Mouse (Mus musculus) kidney, adult 2 months (tissue): ENCODE measurements around the gene Srr. TPM values are rescaled to one million over a fixed set of nuclear protein-coding genes. Genes with fewer than 3 reads are reported as not detected.
A peak's percentile ranks its signal among the peaks of the same experiment; 100 is the strongest.

Experiments used
- DNase-seq: peaks from one replicate; pipeline ENCODE4 v3.0.0; 2021
- H3K27ac ChIP-seq: fragments of 200-500 bp; 2 replicates; pipeline ENCODE4 v1.5.1; 2012; ENCODE audit warnings: low read depth, low read length, control low read depth, inconsistent platforms; ENCODE audit not compliant: insufficient read depth
- H3K27me3 ChIP-seq: fragments of 200-500 bp; replicated peaks from 2 replicates; pipeline ENCODE4 v1.6.1; 2012; ENCODE audit warnings: mild to moderate bottlenecking, moderate library complexity, low read length, inconsistent platforms; ENCODE audit not compliant: control insufficient read depth, insufficient read depth
- H3K36me3 ChIP-seq: fragments of 200-500 bp; 2 replicates; pipeline ENCODE4 v1.6.1; 2012; ENCODE audit warnings: mild to moderate bottlenecking, moderate library complexity, low read length, inconsistent platforms; ENCODE audit not compliant: control insufficient read depth, insufficient read depth
- H3K4me1 ChIP-seq: fragments of 200-500 bp; 2 replicates; pipeline ENCODE4 v1.6.1; 2011; ENCODE audit warnings: low read length; ENCODE audit not compliant: control insufficient read depth, insufficient read depth
- H3K4me3 ChIP-seq: fragments of 200-500 bp; 2 replicates; pipeline ENCODE4 v1.5.1; 2011; ENCODE audit warnings: mild to moderate bottlenecking, low read depth, low read length, control low read depth; ENCODE audit not compliant: insufficient read depth
- CTCF ChIP-seq: fragments of 200-500 bp; conservative IDR thresholded peaks from 2 replicates; pipeline ENCODE4 v1.5.1; 2011; ENCODE audit warnings: low read depth, mild to moderate bottlenecking, control low read depth, low read length, moderate library complexity, mixed read lengths; ENCODE audit not compliant: insufficient read depth, insufficient read length
- POLR2A ChIP-seq: fragments of 200-500 bp; IDR thresholded peaks from one replicate; pipeline ENCODE4 v1.6.1; 2011; ENCODE audit warnings: low read depth, low read length, control low read depth
- WGBS: fragments of 180-500 bp; shearing (Covaris S2); methylation state at CpG from one replicate; pipeline ENCODE4 v1.1.7; 2018; 5-methylcytosine and 5-hydroxymethylcytosine counted together
- polyA plus RNA-seq: library from polyadenylated mRNA; depleted of rRNA; stranded (reverse); fragments of >200 nt; gene quantifications from 2 replicates; pipeline ENCODE4 v1.2.3, GENCODE M21; 2012

Srr gene
- polyA plus RNA-seq, 1 experiment, result 52.0 TPM

DNA sequence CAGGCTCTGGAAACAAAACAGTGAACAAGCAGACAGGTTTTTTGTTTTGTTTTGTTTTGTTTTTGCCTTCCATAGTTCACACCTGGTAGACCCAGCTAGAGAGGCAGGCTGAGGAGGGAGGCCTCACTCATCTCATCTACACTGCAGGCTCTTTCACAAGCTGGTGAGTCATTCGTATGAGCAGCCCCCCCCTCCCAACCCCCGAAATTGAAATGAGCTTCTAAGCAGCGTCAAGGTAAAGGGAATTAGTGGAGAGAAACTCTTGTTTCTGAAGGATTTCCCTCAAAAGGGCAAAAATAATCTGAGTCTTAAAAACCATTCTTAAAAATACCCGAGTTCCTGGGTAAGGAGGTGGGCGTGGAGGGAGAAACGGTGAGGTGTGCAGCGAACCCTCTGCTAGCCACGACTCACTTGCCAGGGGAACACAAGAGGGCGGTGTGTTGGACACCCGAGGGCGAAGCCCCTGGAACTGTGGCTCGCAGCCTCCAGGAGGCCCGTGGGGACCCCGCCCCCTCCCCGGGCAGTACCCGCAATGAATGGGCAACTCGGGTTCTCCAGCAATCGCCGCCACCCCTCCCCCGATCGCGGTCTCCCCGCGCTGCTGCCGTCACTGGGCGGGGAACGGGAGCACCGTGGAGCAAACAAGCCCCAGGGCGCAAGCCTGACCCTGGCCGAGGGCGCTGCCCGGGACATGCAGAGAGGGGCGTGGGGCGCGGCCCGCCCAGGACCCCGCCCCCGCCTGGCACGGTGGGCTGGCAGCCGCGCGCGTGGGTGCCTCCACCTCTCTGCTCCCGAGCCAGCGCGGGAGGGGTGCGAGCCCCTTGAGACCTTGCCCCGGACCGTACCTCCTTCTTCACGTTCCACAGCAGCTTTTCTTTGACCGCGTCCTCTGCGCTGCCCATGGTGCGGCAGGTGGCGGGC, 29.5 kb downstream of the Srr start:
- Histone ChIP-seq H3K36me3 (no peaks in the 10 kb centered on the region), H3K27me3 (no peaks in the 10 kb centered on the region), H3K27ac (peak overlapping the region; percentile 7; the same call in 1 of the 2 replicates), H3K4me3 (peak overlapping the region; percentile 86), H3K4me1 (peaks cover 7% of the 10 kb centered on the region; the same call in 1 of the 2 replicates)
- peak; percentile 78 for DNase-seq
- 1% methylated on average over 55 of the region's 55 CpGs for WGBS
- TF ChIP-seq CTCF (0 out of 2 replicates have a peak, but pooled peaks have one; percentile 19), POLR2A (no peak)

DNA sequence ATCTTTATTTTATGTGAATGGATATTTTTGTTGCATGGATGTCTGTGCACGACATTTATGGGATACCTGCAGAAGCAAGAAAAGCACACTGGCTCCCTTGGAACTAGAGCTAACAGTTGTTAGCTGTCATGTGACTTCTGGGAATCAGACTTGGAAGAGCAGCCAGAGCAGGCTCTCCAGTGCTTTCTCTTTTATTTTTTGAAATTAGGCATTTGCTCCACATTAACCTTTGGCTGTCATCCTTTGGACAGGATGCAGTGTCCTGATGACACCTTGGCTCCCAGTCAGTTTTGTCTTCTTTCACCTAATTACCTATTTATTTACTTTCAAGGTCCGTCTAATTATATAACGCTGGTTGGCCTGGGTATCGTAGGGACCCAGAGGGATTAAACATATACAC, 31.1 kb downstream of the Srr start:
- Histone ChIP-seq H3K27ac (peak overlapping the region; percentile 10; the same call in 1 of the 2 replicates), H3K4me3 (no peak overlapping the region), H3K36me3 (no peaks in the 10 kb centered on the region), H3K4me1 (peaks cover 7% of the 10 kb centered on the region; the same call in 1 of the 2 replicates), H3K27me3 (no peaks in the 10 kb centered on the region)
- DNase-seq, result peak; percentile 82
- WGBS, result 60% methylated on average over 4 of the region's 4 CpGs
- TF ChIP-seq POLR2A (no peak), CTCF (no peak)

DNA sequence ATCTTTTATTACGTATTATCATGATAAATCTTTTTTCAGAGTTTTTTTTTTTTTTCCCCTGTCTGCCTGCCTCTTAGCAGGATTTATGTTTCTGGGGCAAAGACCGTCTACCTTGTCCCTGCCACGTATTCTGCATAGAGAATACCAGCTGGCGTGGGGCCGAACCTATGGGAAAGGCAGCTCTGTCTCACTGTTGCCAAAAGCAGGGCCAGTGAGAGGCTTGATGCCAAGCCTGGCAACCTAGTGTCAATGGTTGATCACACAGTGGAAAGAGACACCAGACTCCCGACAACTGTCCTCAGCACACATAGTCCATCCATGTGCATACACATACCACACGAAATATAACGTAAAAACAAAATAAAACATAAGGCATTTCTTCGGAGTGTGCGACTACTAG, 42.6 kb downstream of the Srr start:
- TF ChIP-seq CTCF (no peak), POLR2A (no peak)
- no peak overlapping the region for H3K4me3 ChIP-seq
- H3K4me1 ChIP-seq, result no peaks in the 10 kb centered on the region
- DNase-seq, result no peak
- WGBS, result 93% methylated on average over 10 of the region's 10 CpGs
- H3K36me3 ChIP-seq, result no peaks in the 10 kb centered on the region
- H3K27me3 ChIP-seq, result no peaks in the 10 kb centered on the region
- H3K27ac ChIP-seq, result no peak overlapping the region

DNA sequence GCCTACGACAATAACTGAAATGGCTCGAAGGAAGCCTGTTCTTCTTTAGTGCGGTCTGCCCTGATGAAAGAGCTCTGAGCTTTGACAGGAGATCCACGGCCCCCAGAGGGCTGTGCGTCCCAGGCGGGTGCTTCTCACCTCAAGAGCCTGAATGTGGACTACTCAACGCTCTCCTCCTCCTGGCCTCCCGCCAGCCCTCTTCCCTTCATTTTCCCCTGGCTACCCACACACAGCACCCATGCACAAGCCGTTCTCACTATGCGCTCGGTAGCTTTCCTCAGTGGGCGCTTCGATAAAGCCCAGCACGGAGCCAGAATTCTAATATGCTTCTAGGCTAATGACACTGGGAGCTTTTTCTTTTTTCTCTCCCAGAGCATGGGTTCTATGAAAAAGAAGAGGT, 43.8 kb downstream of the Srr start:
- DNase-seq, result no peak
- H3K36me3 ChIP-seq, result no peaks in the 10 kb centered on the region
- TF ChIP-seq POLR2A (no peak), CTCF (no peak)
- no peaks in the 10 kb centered on the region for H3K27me3 ChIP-seq
- H3K4me3 ChIP-seq, result no peak overlapping the region
- WGBS, result 84% methylated on average over 14 of the region's 14 CpGs
- H3K4me1 ChIP-seq, result no peaks in the 10 kb centered on the region
- no peak overlapping the region for H3K27ac ChIP-seq

DNA sequence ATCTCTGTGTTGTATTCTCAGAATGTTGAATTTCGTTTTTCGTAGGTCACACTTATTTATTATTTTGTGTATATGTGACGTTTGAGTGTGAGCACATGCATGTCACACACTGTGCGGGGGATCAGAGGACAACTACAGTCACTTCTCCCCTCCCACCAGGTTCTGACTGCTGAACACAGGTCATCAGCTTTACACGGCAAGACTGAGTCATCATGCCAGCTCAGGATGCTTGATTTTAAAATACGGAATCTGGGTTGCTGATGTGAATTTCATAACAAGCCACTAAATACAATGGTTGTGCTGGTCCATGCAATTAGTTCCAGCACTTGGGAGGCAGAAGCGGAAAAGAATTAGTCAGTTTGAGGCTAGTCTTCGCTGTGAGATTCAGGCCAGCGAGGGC, 44.7 kb downstream of the Srr start:
- WGBS, result 86% methylated on average over 9 of the region's 9 CpGs
- no peak overlapping the region for H3K27ac ChIP-seq
- H3K4me3 ChIP-seq, result no peak overlapping the region
- no peaks in the 10 kb centered on the region; the same call in 1 of the 2 replicates for H3K4me1 ChIP-seq
- H3K27me3 ChIP-seq, result no peaks in the 10 kb centered on the region
- no peak for DNase-seq
- no peaks in the 10 kb centered on the region for H3K36me3 ChIP-seq
- TF ChIP-seq CTCF (no peak), POLR2A (no peak)

DNA sequence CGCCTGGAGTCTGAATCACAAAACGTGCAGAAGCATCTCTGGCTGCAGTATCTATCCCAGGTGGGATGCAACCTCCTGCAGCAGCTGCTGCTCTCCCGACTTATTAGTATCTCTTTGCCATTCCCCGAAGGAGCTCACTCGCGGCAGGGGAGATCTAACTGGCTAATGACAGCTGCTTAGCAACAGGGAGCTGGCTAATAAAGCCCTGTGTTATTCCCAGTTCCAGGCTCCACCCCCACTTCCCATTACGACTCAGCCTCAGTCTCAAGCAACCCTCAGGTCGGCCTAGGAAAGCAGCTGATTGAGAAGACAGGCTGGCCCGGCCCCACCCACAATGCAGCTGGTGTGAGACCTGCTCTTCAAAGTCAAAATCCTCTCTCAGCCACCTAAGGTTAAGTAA, 48.9 kb downstream of the Srr start:
- H3K27ac ChIP-seq, result no peak overlapping the region
- no peak for TF ChIP-seq POLR2A
- no peak for TF ChIP-seq CTCF
- no peak overlapping the region for H3K4me3 ChIP-seq
- no peaks in the 10 kb centered on the region for H3K27me3 ChIP-seq
- 15% methylated on average over 9 of the region's 9 CpGs for WGBS
- no peaks in the 10 kb centered on the region for H3K36me3 ChIP-seq
- DNase-seq, result peak; percentile 51
- H3K4me1 ChIP-seq, result no peaks in the 10 kb centered on the region; the same call in 1 of the 2 replicates

DNA sequence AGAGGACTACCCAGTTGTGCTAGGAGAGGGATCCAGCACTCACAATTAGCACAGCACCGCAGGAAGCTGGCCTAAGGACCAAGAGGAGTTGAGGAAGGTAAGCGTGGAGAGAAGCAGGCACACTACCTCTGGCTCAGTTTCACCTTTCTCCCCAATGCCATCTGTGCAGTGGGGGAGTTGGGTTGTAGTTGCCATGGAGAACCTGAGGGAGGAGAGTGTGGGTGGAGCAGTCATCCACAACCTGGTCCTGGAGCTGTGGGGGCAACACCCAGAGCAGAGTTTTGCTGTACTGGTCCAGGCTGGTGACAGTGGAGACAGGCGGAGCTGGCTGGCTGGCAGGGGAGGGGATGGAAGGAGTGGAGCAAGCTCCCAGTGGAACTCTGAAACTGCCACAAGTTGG, 51.1 kb downstream of the Srr start:
- TF ChIP-seq CTCF, result no peak
- TF ChIP-seq POLR2A, result no peak
- no peaks in the 10 kb centered on the region for H3K27me3 ChIP-seq
- peaks cover under 1% of the 10 kb centered on the region; the same call in 1 of the 2 replicates for H3K4me1 ChIP-seq
- H3K4me3 ChIP-seq, result no peak overlapping the region
- no peaks in the 10 kb centered on the region for H3K36me3 ChIP-seq
- no peak overlapping the region for H3K27ac ChIP-seq
- DNase-seq, result no peak
- WGBS, result 76% methylated on average over 3 of the region's 3 CpGs
